Mouse (Mus musculus) CD8-positive naive resting alpha-beta T cell, adult 2 months (primary cell): ENCODE results near the gene Sik2.

ENCODE experiments used
- DNase-seq, 2 experiments: peaks; one replicate each; pipeline ENCODE4 v3.0.0; 2022; ENCODE audit warnings: low read depth in 2 of 2, low spot score in 2 of 2

The Sik2 gene

GRCm38 (mm10) chr9:50920933-50921895 lies 87.7 kb downstream of the Sik2 start:
- DNase-seq: no peak

GRCm38 (mm10) chr9:50919554-50919953 lies 89.3 kb downstream of the Sik2 start:
- DNase-seq: no peak

GRCm38 (mm10) chr9:50918131-50918530 lies 90.7 kb downstream of the Sik2 start:
- DNase-seq: no peak

GRCm38 (mm10) chr9:50911861-50912515 lies 96.9 kb downstream of the Sik2 start:
- DNase-seq: no peak

- no peak for DNase-seq
Measured at GRCm38 (mm10) chr9:50905321-50905720, 103.6 kb downstream of the Sik2 start.

- DNase-seq: no peak
Measured at GRCm38 (mm10) chr9:50904196-50904847, 104.6 kb downstream of the Sik2 start.

- no peak for DNase-seq
Measured at GRCm38 (mm10) chr9:50900026-50900920, 108.6 kb downstream of the Sik2 start.

GRCm38 (mm10) chr9:50893665-50894064 lies 115.2 kb downstream of the Sik2 start:
- no peak for DNase-seq

- no peak for DNase-seq
Measured at GRCm38 (mm10) chr9:50890494-50891090, 118.3 kb downstream of the Sik2 start.

- DNase-seq: no peak
Measured at GRCm38 (mm10) chr9:50889964-50890363, 118.9 kb downstream of the Sik2 start.

- DNase-seq: no peak
Measured at GRCm38 (mm10) chr9:50889211-50889610, 119.7 kb downstream of the Sik2 start.

GRCm38 (mm10) chr9:50887351-50887750 lies 121.5 kb downstream of the Sik2 start:
- DNase-seq: no peak

- no peak for DNase-seq
Measured at GRCm38 (mm10) chr9:50886870-50887269, 122.0 kb downstream of the Sik2 start.

GRCm38 (mm10) chr9:50885600-50885987 lies 123.3 kb downstream of the Sik2 start:
- DNase-seq: no peak

- DNase-seq: no peak
Measured at GRCm38 (mm10) chr9:50884741-50885599, 123.9 kb downstream of the Sik2 start.

GRCm38 (mm10) chr9:50884093-50884492 lies 124.8 kb downstream of the Sik2 start:
- no peak for DNase-seq

GRCm38 (mm10) chr9:50882183-50882582 lies 126.7 kb downstream of the Sik2 start:
- DNase-seq: no peak

- DNase-seq: no peak
Measured at GRCm38 (mm10) chr9:50877431-50877830, 131.4 kb downstream of the Sik2 start.

- DNase-seq: no peak
Measured at GRCm38 (mm10) chr9:50876287-50876686, 132.6 kb downstream of the Sik2 start.
